Mouse (Mus musculus): ENCODE results near the gene Ifi211.
"Not testable (repeated sequence)": the region's sequence is repeated elsewhere in the genome, so short reads cannot be mapped to it uniquely, and the experiment has no call there.

The Ifi211 gene

DNA sequence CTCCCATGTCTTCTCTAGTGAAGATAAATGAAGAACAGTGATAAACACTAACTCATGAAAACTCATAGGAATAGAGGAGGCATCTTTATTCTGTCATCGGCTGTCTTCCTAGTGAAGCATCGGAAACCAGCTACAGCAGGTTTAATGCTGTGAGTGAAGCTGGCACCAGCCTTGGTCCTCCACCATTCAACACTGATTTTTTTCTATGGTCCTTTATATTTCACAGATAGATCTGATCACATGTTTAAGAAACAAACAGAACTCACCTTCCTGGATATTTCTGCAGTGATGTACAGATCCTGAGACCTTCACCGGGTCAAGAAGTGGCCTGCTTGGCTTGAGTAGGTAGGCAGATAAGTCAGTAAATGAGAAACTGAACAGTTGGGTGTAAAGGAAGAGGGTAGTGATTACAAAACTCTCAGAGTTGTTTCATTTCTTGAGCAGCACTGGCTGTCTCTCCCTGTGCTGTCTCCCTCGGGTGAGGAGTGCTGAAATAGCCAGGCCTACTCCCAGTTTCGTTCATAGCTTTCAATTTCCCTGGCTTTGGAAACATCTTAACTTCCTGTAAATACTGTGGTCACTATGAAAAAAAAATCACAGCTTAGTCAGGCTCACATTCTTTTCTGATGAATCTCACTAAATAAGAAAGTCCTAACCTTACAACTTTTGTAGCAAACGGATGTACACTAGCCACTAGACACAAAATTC, at the start of gene Ifi211:
TSS of gene Ifi211 (minus strand) at position 499 of the 708 bp plus-strand sequence.
- DNase-seq (ENCODE audit: low spot score), result not testable (repeated sequence)

- not testable (repeated sequence) for DNase-seq (ENCODE audit: low spot score)
Measured at GRCm38 (mm10) chr1:173961491-173961890, 48.6 kb upstream of the Ifi211 start.

DNA sequence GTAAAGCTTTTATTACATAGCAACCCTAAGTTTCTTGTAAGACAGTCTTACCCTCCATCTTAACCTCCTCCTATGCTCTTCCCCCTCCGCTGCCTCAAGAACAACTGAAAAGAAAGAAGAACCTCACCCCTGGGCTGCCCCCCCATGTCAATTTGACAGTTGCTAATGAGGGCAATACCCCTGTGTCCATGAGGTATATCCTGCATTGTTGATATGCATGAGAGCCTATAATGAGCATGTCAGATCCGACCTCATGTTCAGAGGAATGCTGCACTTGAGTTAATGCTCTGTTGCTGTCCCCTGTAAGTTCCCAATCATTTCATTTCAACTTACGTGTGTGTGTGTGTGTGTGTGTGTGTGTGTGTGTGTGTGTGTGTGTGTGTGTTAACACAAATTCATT, 47.2 kb upstream of the Ifi211 start:
- DNase-seq (ENCODE audit: low spot score), result not testable (repeated sequence)

DNA sequence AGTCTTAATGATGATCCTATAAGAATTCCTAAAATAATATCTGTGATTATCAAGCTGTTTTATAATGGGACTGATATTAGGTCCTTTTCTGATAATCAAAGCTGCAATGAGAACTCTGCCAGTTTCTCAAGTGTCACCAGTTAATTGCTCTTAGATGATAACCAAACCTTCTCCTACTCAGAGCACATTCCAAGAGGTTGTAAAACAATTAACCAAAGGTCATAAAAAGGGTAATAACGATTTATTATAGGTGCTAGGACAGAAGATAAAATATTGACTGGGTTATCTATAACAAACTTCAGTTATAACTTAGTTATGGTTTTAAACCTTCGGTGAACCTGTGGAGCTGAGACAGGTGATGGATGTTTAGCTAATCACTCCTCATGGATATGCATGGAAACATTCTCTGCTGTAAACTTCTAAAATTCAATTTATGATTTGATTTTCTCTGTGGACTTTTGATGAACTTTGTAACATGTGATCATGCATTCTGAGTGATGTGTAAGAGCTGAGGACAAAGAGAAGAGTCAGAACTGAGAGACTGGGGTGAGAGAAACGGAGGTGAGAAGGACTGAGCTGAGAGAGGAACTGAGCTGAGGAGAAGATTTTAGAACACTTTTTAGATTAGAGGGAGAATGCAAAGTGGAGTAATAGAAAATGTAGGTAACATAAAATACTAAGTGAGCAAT, 43.1 kb upstream of the Ifi211 start:
- not testable (repeated sequence) for DNase-seq (ENCODE audit: low spot score)

DNA sequence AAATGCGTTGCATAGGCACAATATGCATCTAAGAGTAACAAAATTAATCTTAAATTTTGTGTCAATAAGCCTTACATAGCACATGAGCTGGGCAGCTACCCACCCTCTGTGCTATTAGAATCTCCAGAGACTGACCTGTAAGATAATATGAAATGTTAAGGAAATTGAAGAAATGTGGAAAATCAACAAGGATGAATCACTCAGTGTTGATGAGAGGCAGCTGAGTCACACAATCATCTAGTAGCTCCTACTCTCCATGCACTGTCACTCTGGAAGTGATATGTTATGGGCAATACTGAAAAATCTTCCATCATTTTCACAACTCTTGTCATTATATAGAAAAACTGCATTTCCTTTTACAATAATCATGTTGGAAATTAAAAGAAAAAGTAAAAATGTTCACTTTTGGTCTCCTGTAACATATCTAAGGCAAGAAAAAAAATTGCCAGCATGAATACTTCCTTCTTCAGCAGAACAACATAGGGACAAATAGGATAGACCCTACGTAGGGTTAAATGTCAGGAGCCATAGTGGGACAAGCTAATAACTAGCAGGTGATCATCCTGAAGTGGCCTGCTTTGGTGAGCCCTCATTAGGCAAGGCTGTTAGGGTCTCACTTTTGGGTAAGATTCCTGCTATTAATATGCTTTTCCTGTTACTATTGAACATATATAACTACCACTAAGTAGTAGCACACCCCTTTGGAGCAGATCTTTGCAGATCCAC, 42.4 kb upstream of the Ifi211 start:
- no peak for DNase-seq (ENCODE audit: low spot score)

GRCm38 (mm10) chr1:173953563-173953962, 40.7 kb upstream of the Ifi211 start:
- no peak for DNase-seq (ENCODE audit: low spot score)

DNA sequence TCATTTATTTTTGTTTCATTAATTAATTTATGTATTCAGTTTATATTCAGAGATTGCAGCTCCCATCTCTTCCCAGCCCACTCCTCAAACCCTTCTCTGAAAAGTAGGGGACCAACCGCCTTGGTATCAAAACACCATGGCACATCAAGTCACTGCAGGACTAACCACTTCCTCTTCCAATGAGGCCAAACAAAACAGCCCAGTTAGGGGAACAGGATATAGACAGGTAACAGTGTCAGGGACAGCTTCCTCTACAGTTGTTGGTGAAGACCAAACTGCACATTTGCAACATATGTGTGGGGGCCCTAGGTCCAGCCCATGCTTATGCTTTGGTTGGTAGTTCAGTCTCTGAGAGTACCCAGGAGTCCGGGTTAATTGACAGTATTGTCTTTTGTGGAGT, 36.2 kb upstream of the Ifi211 start:
- DNase-seq (ENCODE audit: low spot score), result not testable (repeated sequence)

GRCm38 (mm10) chr1:173942780-173943066, 29.9 kb upstream of the Ifi211 start:
- DNase-seq (ENCODE audit: low spot score), result not testable (repeated sequence)

DNA sequence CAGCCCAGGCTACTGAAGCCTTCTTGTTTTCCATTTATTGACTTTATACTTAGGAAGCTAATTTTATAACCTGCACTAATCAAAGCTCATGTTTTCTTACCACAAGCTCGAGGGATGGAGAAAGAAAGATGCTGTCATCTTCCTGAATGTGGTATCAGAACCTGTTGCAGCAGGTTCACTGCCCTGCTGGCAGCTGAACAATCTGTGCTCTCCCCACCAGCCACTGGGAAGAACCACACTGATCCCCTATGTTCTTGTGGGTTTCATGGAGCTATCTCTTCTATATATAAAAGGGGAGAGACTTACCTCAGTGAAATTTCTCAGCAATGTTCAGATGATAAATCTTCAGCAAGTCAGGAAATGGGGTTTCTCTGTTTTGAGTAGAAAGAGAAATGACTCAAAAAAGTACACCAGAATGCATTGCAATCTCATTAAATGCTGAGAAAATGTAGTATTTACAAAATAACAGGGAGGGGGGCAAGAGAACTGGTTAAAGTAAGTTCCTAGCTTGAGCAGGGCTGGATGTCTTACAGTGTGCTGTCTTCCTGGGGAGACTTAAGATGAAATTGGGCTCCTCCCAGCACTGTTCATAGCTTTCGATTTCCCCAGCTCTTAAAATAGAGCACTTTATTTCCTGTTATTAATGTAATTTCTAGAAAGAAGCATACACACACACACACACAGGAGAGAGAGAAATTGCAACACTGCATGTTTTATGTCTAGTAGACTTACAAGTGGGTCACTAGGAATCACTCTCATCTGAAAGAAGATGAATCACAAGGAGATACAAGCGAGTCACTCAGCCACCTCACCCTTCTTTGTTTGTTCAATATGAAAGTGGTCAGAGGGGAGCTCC, 29.3 kb upstream of the Ifi211 start, which contains the start of the genes Mndal and Ifi203:
TSS of gene Mndal (minus strand) at position 568 of the 856 bp plus-strand sequence.
TSS of gene Ifi203 (minus strand) at position 749 of the 856 bp plus-strand sequence.
- not testable (repeated sequence) for DNase-seq (ENCODE audit: low spot score)

GRCm38 (mm10) chr1:173941522-173941921, 28.7 kb upstream of the Ifi211 start:
- DNase-seq (ENCODE audit: low spot score), result not testable (repeated sequence)

GRCm38 (mm10) chr1:173919279-173919678, 6.4 kb upstream of the Ifi211 start:
- not testable (repeated sequence) for DNase-seq (ENCODE audit: low spot score)

DNA sequence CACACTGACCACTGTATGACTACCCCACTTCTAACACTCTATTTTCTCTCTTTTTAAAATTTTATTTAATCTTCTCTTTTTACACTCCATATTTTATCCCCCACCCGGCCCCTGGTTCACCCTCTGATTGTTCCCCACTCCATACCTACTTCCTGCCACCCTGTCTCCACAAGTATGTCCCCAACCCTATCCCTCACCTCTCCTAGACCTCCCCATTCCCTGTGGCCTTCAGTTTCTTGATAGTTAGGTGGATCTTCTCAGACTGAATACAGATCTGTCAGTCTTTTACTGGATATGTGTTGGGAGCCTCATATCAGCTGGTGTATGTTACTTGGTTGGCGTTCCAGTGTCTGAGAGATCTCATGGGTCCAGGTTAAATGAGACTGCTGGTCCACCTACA, 1.7 kb upstream of the Ifi211 start:
- DNase-seq (ENCODE audit: low spot score), result no peak

GRCm38 (mm10) chr1:173913256-173913791, 478 bp upstream of the Ifi211 start:
- not testable (repeated sequence) for DNase-seq (ENCODE audit: low spot score)

DNA sequence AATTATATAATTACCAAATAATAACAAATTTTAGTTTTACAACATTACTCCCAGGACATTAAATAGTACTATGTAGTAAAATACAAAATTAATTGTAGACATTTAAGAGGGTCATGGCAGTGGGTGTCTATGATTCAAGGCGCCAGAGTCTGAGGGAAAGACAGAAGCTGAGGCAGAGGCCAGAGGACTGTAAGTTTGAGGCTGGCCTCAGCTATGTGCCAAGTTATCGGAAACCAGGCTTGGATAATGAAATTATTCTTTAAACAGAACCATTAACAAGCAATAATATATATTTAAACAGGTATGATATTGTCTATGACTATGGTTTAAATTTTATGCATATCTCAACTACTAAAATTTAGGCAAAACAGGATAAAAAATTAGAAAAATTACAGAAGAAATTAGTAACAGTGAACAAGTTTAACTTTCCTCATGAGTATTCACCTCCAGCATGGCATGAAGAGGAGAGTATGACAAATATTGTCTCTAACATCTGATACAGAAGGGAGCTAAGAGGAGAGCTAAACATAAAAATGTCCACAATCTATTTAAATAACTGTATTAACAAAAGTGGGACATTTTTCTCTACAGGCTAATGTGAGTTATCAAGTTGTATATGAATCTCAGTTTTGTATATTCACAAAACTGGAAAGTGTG, 910 bp downstream of the Ifi211 start:
- no peak for DNase-seq (ENCODE audit: low spot score)

GRCm38 (mm10) chr1:173908390-173908789, 4.5 kb downstream of the Ifi211 start:
- not testable (repeated sequence) for DNase-seq (ENCODE audit: low spot score)

GRCm38 (mm10) chr1:173905885-173906284, 7.0 kb downstream of the Ifi211 start:
- DNase-seq (ENCODE audit: low spot score), result not testable (repeated sequence)

DNA sequence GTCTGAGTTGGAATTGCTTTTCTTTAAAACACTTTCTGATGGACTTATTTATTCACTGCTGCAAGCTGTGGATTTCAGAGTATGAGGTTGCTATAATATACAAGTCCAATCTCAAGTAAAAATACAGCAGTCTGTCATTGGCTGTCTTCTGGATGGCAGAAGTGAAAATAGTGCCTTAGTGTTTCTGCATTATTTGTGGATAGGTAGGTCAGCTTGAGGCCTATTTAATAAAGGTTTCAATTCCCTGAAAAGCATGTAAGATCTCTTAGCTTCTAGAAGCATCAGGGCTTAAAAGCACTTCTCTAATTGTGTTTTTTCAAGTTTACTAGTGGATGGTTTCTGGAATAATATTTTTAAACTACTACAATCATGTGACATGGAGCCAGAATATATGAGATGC, 23.1 kb downstream of the Ifi211 start:
- DNase-seq (ENCODE audit: low spot score), result not testable (repeated sequence)

DNA sequence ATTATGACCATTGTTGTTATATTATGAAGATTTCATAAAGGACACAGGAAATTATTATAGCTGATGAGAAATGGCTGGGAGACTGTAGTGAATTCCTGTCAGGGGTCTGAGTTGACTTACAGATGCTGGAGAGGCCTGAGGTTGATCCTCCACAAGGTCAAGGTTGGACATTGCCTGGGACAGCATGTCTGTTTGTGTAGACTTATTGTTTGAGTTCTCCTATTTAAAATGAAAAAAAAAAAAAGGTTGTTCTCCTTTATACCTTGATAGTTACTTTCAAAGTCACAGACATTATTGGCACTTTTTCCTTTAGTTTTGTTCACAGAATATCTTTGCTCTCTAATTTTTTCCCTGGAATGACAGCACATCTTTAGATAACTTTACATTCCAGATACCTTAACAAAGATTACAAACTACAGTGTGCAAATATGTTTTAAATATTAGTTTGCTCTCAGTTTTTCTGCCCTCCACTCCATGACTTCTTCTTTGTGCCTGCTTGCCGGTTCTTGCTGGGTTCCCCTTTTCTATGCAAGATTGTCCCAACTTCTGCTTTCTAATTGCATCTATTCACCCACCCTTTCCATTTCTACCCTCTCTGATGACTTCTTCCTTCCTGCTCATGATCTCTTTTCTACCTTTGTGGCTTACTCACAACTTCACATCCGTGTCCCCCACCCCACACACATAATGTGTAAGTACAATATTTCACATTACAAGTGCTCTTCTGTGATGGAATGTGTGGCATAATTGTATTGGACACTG, 25.6 kb downstream of the Ifi211 start:
- DNase-seq (ENCODE audit: low spot score), result not testable (repeated sequence)

DNA sequence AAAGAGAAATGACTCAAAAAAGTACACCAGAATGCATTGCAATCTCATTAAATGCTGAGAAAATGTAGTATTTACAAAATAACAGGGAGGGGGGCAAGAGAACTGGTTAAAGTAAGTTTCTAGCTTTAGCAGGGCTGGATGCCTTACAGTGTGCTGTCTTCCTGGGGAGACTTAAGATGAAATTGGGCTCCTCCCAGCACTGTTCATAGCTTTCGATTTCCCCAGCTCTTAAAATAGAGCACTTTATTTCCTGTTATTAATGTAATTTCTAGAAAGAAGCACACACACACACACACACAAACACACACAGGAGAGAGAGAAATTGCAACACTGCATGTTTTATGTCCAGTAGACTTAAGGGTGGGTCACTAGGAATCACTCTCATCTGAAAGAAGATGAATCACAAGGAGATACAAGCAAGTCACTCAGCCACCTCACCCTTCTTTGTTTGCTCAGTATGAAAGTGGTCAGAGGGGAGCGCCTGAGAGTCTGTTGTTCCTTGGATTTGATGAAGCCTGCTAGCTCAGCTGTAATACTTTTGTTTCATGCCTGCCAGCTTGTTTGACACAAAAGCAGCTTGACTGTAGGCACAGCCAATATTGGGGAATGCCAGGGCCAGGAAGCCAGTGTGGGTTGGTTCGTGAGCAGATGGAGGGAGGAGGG, 32.7 kb downstream of the Ifi211 start:
- DNase-seq (ENCODE audit: low spot score), result not testable (repeated sequence)
